Mouse (Mus musculus) cerebellum, adult 8-10 months (tissue): ENCODE data around the gene Plekhf1.

Experiments used
- DNase-seq: peaks from one replicate; pipeline ENCODE4 v3.0.0; 2022

Plekhf1 gene

DNA sequence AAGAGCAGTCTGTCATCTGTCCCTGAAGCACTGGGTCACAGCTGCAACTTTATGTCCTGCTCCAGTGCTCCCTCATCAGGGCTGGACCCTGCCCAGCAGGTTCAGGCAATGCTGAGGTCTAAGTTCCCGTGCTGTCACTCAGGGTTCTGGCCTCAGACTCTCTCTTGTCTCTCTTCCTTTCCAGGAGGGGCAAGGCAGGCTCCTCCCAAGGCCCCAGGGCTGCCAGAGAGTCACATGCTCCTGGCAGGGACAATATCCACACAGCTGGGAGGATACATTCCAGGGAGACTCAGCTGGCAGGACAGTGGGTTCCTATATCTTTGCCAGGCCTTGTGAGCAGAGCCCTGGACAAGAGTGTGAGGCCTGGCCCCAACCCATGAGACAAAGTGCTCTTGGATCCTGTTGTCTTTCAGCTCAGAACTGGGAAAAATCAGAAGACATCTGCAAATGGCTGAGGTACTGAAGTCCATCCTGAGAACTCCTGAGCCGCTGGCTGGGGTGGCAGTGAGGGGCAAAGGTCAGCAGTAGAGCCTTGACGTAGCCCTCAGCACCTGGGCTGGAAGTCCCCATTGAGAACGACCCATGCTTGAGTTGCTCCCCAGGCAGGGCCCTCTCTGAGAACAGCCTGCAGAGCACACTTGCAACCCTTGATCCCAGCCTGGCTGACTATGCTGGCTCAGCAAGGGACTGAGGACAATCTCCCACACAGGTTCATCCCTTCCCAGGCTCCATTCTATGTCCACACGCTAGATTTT lies 10.2 kb downstream of the Plekhf1 start:
- DNase-seq = no peak

DNA sequence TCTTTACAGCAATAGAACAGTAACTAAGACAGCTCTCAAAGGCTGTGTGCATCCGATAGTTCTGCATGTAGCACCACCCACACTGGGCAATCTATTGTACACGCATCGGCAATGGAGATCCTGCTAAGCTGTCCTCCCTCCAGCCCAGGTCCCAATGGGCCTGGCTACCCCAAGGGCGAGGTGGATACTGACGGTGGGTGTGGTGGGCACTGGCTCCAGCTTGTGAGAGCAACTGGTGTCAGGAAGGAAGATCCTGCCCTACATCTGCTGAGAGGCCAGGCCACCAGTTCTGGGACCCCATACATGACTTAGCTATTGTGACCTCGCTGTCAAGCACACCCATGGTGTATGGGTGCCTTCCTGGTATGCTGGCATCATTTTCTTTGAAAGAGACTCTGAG lies 12.1 kb downstream of the Plekhf1 start:
- no peak for DNase-seq

DNA sequence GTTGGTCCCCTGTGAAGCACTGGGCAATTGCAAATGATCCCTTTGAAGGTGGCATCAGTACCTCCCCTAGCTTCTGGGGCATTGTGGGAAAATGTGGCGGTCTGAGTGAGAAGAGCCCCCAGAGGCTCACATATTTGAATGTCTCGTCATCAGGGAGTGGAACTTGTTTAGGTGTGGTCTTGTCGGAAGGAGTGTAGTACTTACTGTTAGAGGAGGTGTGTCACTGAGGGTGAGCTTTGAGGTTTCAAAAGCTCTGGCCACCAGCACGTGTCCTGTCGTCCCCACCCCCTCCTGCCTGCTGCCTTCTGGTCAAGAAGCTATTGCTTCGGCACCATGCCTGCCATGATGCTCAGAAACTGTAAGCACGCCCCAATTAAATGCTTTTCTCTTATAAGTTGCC lies 12.5 kb downstream of the Plekhf1 start:
- DNase-seq = no peak

DNA sequence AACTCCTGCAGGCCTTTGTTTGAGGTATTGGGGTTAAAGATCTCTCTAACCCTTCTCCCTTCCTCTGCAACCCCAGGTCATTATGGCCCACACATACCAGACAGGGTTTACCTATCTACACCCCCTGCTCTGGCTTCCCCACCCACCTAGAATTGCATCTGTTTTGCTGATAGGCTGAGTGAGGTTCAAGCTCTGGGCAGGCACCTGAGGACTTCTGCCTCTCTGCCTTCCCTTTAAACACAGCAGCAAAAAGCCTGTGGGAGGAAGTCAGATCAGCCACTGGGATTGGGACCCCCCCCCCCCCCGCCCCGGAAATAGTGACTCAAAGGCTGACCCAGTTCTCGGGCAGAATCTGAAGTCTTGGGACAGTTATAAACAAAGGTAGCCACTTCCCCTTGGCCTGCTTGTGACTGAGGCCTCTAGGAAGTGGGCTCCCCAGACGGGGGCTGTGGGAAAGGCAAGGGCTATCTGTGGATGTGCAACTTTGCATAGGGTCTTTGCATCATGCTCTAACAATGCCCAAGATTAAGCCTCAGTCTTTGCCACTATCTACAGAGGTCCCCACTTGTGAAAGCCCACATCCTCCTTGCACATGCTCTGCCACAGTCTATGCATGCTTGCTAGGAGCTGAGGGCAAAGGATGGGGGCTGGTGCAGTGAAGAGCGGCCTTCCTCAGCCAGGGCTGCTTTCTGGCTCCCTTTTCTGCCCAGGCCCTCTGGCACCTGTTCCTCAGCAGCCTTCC lies 13.2 kb downstream of the Plekhf1 start:
- DNase-seq = no peak

DNA sequence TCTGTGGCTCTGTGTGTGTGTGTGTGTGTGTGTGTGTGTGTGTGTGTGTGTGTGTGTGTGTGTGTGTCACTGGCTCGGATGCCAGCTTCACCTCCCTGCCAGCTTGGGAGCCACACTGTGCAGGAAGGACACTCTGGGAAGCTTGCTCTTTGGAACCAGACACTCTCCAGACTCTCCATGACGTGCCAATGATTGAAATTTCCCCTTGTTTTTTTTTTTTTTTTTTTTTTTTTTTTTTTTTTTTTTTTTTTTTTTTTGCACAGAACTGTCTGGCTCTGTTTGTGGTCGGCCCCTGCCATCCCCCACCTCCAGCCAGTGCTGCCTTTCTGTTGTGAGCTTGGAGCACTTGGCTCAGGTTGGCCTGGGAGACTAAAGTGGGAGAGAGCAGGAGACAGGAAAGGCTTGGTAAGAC lies 15.2 kb downstream of the Plekhf1 start:
- no peak for DNase-seq

DNA sequence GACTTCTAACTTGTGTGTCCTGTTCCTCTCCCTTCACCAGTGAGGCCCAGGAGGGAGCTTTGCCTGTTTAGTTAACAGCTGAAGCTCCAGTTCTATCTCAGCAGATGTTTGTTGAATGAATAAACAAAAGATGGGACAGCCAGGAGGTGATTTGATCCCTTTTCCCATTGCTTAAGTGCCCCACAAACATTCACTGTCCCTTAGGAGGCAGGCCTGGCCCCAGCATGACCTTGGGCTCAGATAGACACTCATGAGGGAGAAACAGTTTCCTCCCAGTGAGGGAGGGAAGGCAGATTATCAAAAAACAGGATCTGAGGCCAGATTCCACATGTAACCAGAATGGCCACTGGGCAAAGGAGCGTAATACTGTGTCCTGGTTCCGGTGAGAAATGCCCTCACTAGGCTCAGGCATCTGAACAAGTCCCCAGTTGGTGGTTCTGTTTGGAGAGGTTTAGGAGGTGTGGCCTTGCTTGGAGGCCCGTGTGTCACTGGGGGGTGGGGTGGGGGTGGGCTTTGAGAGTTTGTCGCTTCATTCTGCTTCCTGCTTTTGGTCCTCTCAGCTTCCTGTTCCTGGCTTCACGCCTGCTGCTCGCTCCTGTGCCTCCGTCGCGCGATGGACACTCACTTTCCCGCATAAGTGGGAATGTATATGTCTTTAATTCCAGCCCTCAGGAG lies 18.2 kb downstream of the Plekhf1 start:
- DNase-seq = no peak

DNA sequence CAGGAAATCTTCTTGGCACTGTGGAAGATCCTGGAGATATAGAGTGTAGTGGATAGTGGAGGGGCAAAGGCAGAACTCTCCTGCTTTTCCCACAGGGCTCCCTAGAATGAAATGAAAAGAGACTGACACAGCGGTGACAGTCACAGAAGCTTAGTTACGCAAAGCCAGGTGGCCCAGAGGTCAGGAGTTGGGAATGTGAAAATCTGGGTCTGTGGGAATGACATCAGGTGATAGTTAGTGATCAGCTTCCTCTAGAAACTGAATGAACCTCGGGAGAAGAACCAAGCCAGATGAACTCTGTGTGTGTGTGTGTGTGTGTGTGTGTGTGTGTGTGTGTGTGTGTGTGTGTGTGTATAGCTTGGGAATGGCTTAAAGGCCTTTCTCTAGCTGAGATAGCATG lies 18.8 kb downstream of the Plekhf1 start:
- no peak for DNase-seq

DNA sequence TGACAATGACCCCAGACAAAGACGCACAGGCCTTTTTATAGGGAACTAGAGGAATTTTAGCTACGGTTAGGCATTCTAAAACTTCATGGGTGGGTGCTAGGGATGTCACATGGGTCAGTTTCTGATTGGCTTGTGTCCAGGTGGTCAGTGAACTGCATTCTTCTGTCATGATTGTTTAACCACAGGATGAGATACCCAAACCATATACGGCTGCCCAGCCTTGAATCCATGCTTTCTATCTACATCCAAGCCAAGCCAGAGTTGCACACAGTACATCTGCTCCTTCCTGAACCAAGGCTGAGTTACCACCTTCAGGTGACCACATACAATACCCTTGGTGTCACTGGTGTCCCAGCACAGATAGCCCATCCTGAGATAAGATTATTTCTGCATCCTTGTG lies 21.3 kb downstream of the Plekhf1 start:
- DNase-seq = no peak

DNA sequence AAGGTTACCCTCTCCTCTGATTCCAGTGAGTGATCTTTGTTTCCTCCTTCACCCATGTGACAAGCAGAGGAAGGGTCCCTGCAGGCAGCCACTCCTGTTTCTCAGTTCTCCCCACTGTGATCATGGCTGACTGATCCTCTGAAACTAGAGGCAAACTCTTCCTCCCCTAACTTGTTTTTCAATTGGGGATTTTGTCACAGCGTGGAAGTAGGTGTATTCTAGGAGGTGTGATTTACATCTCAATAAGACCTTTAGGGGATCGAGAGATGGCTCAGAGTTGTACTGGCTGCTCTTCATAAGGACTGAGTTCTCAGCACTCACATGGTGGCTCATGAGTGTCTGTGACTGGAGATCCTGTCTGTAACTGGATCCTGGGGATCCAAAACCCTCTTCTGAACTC lies 22.0 kb downstream of the Plekhf1 start:
- DNase-seq = no peak

DNA sequence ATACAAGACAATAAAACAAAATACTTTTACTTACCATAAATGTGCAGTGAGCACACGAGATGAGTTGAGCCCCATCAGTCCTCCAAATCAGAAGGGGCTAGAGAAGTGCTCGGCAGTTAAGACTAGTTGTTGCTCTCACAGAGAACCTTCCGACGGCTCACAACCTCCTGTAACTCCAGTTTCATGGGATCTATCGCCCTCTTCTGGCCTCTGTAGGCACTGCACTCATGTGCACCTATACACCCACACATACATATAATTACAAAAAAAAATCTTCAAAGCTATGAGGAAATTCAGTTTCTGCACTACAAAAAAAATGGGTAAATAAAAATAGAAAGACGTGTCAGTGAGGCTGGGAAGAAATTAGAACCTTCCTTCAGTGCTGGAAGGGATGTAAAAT lies 23.5 kb downstream of the Plekhf1 start:
- no peak for DNase-seq

DNA sequence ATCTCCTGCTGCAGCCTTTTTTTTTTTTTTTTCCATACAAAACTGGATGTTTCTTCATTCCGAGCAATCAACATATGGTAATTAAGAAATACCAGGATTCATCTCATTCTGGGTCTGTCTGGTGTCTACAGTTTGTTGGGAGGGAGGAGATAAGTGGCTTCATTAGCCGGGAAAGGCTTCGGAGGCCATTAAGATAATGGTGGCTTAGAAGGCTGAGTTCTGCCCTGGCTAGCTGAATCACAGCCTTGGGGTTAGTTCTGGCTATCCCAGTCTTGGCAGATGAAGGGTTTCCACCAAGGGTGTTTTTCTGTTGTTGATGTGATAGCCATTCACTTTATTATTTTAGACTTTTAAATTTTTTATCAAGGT lies 26.5 kb downstream of the Plekhf1 start:
- no peak for DNase-seq

DNA sequence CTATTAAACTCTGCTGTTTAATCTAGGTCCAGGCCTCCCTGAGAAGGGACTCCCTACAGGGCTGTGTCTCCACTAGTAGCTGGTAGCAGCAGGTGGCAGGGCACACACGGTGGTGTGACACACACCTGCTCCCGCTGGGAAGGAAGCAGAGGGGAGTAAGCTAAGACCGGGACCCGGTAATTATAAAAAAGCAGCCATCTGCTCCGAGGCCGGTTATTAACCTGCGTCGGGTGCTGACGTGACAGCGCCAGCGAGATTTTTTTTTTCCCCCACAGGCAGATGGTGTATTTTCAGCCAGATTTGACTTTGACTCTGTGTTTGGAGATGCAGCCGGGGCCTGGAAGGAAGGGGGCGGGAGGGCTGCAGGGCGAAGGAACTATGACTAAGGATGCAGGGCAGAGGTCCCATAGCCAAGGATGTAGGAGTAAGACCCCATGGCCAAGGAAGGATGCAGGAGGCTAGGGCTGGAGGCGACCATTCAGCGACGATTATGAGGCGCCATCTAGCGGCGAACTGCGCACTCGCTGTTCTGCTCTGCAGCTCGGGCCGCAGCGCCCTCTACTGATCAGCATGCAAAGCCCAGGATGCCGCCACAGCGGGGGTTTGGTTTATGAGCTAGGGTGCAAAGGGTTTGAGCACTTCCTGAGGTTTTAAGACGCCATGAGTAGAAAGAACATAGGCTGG lies 27.1 kb downstream of the Plekhf1 start:
- peak; percentile 94 for DNase-seq

DNA sequence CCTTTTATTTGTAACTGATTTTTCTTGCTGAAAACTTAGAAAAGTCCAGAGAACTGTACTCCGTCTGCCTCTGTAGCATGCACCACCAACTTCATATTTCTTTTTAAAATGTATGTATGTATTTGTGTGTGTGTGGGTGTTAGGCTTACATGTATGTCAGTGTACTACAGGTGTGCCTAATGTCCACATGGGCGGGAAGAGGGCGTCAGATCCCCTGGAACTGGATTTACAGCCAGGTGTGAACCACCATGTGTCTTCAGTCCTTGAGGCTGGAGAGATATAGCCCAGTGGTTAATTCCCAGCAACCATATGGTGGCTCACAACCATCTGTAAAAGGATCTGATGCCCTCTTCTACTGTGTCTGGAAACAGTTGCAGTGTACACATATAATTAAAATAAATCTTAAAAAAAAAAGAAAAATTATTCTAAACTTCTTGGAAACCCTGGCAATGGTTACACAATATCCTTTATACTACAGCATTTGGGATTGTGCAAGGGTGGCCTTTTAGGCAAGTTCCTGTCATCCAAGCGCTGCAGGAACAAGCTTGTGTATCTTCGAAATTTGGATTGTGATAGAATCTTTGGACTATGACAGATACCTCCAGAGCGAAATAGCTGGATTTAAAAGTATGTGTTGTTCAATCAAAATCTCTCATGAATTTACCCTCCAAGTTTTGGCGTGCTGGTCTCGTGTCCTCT lies 27.8 kb downstream of the Plekhf1 start:
- DNase-seq = no peak

DNA sequence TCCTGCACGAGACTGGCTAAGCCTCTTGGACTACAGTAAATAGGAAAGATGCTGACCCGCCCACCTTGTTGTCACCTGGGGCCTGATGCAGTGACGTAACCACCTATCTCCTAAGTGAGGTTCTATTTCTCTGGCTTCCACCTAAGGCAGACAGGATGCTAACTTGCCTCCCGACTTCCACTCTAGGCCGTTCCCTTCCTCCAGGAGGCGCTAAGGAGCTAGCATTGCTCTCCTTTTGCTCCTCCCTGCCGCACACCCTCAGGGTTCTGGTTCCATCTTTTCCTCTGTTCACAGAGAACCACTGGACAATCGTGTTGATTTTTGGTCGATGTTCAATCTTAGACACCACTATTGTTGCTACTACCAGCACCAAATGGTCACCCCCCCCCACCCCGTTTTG lies 36.2 kb downstream of the Plekhf1 start:
- DNase-seq = no peak

DNA sequence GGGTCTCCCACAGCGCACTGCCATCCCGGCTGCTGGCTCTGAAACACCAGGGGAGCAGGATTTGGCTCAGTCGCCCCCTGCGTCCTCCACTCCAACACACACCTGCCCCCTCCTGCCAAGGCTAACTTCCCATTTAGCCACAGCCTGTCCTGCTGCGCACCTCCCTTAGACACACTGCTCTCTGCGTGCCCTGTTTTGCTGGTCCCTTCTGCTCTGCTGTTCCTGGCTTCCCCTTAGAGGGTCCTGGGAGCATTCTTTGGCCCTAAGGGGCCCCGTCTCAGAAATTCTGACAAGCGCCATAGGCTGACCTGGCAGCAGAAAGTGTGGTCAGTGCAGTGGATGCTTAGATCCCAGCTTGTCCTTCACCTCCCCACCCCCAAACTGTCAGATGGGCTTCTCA lies 36.7 kb downstream of the Plekhf1 start:
- no peak for DNase-seq

DNA sequence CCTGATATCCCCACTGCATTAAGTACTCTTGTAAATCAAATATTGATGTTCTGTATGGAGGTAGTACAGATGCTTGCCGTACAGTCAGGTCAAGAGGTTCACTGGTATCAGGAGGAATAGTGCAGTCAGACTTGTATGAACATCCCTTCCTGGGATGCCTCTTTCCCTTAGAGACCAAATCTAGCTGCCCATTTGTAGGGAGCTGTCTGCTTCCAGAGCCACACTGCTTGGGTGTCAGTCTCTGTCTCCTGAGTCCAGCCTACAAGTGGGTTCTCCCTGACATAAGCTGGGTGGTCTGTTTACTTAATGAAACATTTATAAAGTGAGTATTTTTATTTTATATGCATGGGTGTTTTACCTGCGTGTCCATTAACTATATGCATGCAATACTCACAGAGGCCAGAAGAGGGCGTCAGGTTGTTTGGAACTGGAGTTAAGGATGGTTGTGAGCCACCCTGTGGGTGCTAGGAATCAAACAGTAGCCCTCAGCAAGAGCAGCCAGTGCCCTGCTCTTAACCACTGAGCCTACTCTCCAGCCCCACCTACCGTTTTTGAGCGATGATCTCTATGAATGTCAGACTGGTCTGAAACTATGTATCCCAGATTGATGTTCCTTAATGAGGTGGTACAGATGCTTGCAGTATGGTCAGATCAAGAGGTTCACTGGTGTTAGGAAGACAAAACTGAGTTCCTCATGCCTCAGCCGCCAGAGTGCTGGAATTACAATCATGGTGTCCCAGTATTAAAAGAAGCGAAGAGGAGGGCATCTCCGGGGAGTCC lies 37.6 kb downstream of the Plekhf1 start:
- DNase-seq = no peak

DNA sequence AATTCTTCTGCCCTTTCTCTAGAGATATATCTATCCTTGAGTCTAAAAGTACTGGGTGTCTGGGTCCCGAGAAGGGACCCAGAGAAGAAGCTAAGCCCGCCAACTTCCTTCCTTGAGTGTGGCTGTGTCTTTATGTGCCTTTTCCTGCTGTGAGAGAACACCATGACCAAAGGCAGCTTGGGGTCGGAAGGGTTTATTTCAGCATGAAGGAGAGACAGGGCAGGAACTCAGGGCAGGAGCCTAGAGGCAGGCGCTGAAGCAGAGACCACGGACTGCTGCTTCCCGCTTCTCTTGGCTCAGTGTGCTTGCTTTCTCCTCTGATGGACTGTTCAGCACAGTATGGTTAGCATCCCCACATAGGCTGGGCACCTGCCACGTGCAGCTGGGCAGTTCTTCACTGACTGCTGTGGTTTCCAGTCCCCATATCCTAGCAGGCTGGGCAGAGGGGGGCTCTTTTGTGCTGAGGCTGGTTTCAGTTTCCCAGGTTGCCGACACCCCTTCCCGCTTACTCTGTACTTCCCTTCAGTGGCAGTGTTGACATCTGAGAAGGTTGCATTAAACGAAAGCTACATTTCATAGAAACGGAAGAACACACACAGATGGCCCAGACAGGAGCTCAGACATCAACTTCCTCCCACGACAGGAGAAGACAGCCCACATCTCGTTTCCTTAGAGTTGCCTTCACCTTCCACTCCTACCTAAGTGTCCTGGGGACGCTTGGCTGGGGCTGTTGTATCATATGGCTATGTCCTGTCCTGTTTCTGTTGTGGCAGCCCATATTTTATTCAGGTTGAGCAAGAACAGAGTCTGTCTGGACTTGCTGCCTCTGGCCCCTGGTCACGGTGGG lies 38.5 kb downstream of the Plekhf1 start:
- no peak for DNase-seq

DNA sequence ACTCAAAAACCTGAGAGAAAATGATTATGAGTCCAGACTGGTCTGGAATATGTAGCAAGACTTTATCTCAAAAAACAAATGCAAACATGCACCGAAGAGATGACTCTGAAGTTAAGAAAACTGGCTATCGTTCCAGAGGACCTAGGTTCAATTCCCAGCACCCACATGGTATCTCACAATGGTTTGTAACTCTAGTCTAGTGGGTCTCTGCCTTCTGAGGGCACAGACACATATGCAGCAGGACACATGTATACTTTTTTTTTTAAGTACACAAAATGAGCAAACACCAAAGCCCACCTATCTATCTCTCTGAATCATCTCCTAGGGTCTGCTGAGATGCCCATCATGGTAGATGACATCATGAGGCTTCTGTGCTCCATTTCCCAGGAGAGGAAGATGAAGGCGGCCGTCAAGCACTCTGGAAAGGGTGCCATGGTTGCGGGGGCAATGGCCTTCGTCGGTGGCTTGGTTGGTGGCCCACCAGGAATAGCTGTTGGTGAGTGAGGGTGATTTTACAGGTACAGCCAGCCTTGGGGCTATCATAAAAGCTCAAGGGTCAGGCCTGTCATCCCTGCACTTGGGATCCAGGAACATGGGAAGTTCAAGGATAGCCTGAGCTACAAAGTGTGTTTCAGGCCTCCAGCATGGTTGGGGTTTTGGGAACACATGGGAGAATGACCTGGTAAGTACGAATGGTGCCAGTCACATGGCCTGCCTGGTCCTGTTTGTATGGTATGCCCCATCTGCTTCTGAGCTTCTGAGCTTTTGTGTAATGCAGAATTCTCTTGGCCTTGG lies 39.3 kb downstream of the Plekhf1 start:
- DNase-seq = no peak

DNA sequence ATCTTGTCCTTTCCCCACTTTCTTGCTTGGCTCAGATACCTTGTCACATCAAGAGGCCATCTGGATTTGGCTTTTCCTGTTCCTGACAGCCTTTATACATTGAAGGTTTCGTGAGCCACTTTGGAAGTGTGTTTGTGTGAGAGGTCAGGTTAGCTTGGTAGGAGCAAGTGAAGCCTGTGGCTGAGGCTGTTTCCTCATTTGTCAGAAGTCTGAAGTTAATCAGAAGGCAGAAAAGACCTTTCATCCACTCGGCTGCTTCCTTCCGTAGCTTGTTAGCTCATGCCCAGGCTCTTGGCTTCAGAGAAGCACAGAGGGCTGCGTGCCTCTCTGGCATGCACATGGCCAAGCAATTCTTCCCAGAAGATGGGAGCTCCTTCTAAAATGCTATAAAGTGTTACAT lies 40.0 kb downstream of the Plekhf1 start:
- DNase-seq = no peak

DNA sequence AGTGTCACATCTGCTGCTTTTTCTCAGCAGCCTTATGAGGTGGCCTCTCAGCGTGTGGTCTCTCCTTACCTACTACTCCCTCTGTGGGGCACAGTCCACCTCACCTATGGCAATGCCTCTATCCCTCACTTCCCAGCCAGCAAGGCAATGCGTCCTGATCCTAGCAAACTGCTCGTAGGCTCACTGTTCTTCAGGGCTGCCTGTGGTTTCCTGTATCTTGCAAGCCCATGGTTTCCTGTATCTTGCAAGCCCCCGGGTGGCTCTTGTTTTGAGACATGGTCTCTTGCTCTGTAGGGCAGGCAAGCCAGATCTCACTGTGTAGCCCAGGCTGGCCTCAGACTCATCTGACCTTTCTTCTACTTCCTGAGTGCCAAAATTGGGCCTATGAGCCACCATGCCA lies 41.0 kb downstream of the Plekhf1 start:
- DNase-seq = no peak
